Mouse (Mus musculus) retina, postnatal 1 day (tissue): ENCODE data around the gene Serpina1e.
"Not testable (repeated sequence)": the region's sequence is repeated elsewhere in the genome, so short reads cannot be mapped to it uniquely, and the experiment has no call there.

Experiments
- DNase-seq: peaks from one replicate; pipeline ENCODE4 v3.0.0-alpha.2; 2012

Gene Serpina1e

GRCm38 (mm10) chr12:103962337-103962736 is 3.6 kb upstream of the Serpina1e start:
- DNase-seq = no peak

- DNase-seq = no peak
Observed at GRCm38 (mm10) chr12:103961716-103962115, 2.9 kb upstream of the Serpina1e start.

- not testable (repeated sequence) for DNase-seq
Observed at GRCm38 (mm10) chr12:103956555-103956954, 2.2 kb downstream of the Serpina1e start.

GRCm38 (mm10) chr12:103952972-103953371 is 5.8 kb downstream of the Serpina1e start:
- DNase-seq = not testable (repeated sequence)

- no peak for DNase-seq
Observed at GRCm38 (mm10) chr12:103946243-103946642, 12.5 kb downstream of the Serpina1e start.

GRCm38 (mm10) chr12:103909181-103909580 is 49.6 kb downstream of the Serpina1e start:
- DNase-seq = not testable (repeated sequence)

- not testable (repeated sequence) for DNase-seq
Observed at GRCm38 (mm10) chr12:103907746-103908145, 51.0 kb downstream of the Serpina1e start.

- not testable (repeated sequence) for DNase-seq
Observed at GRCm38 (mm10) chr12:103904837-103905340, 53.9 kb downstream of the Serpina1e start, which contains the start of gene Serpina1c. Gene Serpina1c, minus strand, starts transcription at chr12:103904887.

GRCm38 (mm10) chr12:103901929-103902328 is 56.8 kb downstream of the Serpina1e start:
- not testable (repeated sequence) for DNase-seq
